Mouse (Mus musculus) hindbrain, embryonic 10.5 days (tissue): ENCODE results near the gene Crtc2. TPM values are rescaled to one million over a fixed set of nuclear protein-coding genes. Genes with fewer than 3 reads are reported as not detected.
A peak's percentile ranks its signal among the peaks of the same experiment; 100 is the strongest.
"Not testable (repeated sequence)": the region's sequence is repeated elsewhere in the genome, so short reads cannot be mapped to it uniquely, and the experiment has no call there.

Experiments used
- DNase-seq: peaks from one replicate; pipeline ENCODE4 v3.0.0-alpha.2; 2017; ENCODE audit warnings: low spot score
- H3K27ac ChIP-seq: fragments of 300-500 bp; sonication (generic); 2 replicates; pipeline ENCODE4 v1.5.1; 2016; ENCODE audit warnings: mild to moderate bottlenecking, moderate library complexity
- H3K27me3 ChIP-seq: fragments of 300-500 bp; sonication (generic); 2 replicates; pipeline ENCODE4 v1.6.1; 2016; ENCODE audit warnings: mild to moderate bottlenecking; ENCODE audit not compliant: poor library complexity, insufficient read depth, severe bottlenecking
- H3K36me3 ChIP-seq: fragments of 300-500 bp; sonication (generic); 2 replicates; pipeline ENCODE4 v1.6.1; 2016; ENCODE audit warnings: mild to moderate bottlenecking, moderate library complexity
- H3K4me1 ChIP-seq: fragments of 300-500 bp; sonication (generic); replicated peaks from 2 replicates; pipeline ENCODE4 v1.6.1; 2016; ENCODE audit warnings: mild to moderate bottlenecking
- H3K4me3 ChIP-seq: fragments of 300-500 bp; sonication (generic); 2 replicates; pipeline ENCODE4 v1.5.1; 2016; ENCODE audit warnings: mild to moderate bottlenecking, moderate library complexity
- H3K9me3 ChIP-seq: fragments of 300-500 bp; sonication (generic); 2 replicates; pipeline ENCODE4 v1.6.1; 2016; ENCODE audit warnings: mild to moderate bottlenecking, moderate library complexity
- WGBS: fragments of 180-500 bp; shearing (Covaris S2); methylation state at CpG from one replicate; pipeline ENCODE4 v1.1.7; 2016; 5-methylcytosine and 5-hydroxymethylcytosine counted together
- polyA plus RNA-seq: library from polyadenylated mRNA; unstranded; fragments of >200 nt; fragmentation: Nextera tagmentation; extraction: Ambion mirVana; gene quantifications from 2 replicates; pipeline ENCODE4 v1.2.1, GENCODE M21; 2016

The Crtc2 gene
- polyA plus RNA-seq, 1 experiment from 2014 or later, result 28.4 TPM

GRCm38 (mm10) chr3:90279216-90279615 is 25.3 kb downstream of the Crtc2 start:
- H3K4me3 ChIP-seq, result no peak overlapping the region
- peaks cover 72% of the 10 kb centered on the region for H3K36me3 ChIP-seq
- WGBS, result 92% methylated on average over 9 of the region's 9 CpGs
- DNase-seq, result no peak
- H3K4me1 ChIP-seq, result peaks cover 5% of the 10 kb centered on the region; the same call in 1 of the 2 replicates
- no peaks in the 10 kb centered on the region for H3K27me3 ChIP-seq
- H3K27ac ChIP-seq, result no peak overlapping the region
- H3K9me3 ChIP-seq, result no peaks in the 10 kb centered on the region

GRCm38 (mm10) chr3:90279743-90280142 is 25.8 kb downstream of the Crtc2 start:
- Histone ChIP-seq H3K4me3 (no peak overlapping the region), H3K27ac (no peak overlapping the region), H3K4me1 (peaks cover 5% of the 10 kb centered on the region; the same call in 1 of the 2 replicates), H3K36me3 (peaks cover 66% of the 10 kb centered on the region), H3K9me3 (no peaks in the 10 kb centered on the region), H3K27me3 (no peaks in the 10 kb centered on the region)
- DNase-seq, result no peak
- WGBS, result 96% methylated on average over 7 of the region's 7 CpGs

- WGBS, result 86% methylated on average over 9 of the region's 9 CpGs
- peaks cover 57% of the 10 kb centered on the region for H3K36me3 ChIP-seq
Measured at GRCm38 (mm10) chr3:90280708-90281107, 26.7 kb downstream of the Crtc2 start.

GRCm38 (mm10) chr3:90284150-90284549 is 30.2 kb downstream of the Crtc2 start:
- no peak overlapping the region for H3K27ac ChIP-seq
- H3K4me1 ChIP-seq, result no peaks in the 10 kb centered on the region
- peaks cover 22% of the 10 kb centered on the region for H3K36me3 ChIP-seq
- no peaks in the 10 kb centered on the region for H3K9me3 ChIP-seq
- no peak for DNase-seq
- WGBS, result 92% methylated on average over 2 of the region's 2 CpGs
- no peaks in the 10 kb centered on the region for H3K27me3 ChIP-seq
- no peak overlapping the region for H3K4me3 ChIP-seq

More at GRCm38 (mm10) chr3:90280708-90281107, 26.7 kb downstream of the Crtc2 start:
- no peak overlapping the region for H3K27ac ChIP-seq
- no peaks in the 10 kb centered on the region for H3K9me3 ChIP-seq
- no peaks in the 10 kb centered on the region for H3K27me3 ChIP-seq
- H3K4me3 ChIP-seq, result no peak overlapping the region
- H3K4me1 ChIP-seq, result peaks cover 5% of the 10 kb centered on the region; the same call in 1 of the 2 replicates
- DNase-seq, result no peak

- WGBS, result 72% methylated on average over 3 of the region's 3 CpGs
- not testable (repeated sequence) for H3K36me3 ChIP-seq, H3K4me3 ChIP-seq, H3K27me3 ChIP-seq, H3K9me3 ChIP-seq, DNase-seq, H3K4me1 ChIP-seq, H3K27ac ChIP-seq
Measured at GRCm38 (mm10) chr3:90289403-90289802, 35.4 kb downstream of the Crtc2 start.

GRCm38 (mm10) chr3:90290602-90291001 is 36.6 kb downstream of the Crtc2 start:
- Histone ChIP-seq H3K4me3 (no peak overlapping the region), H3K36me3 (peaks cover 5% of the 10 kb centered on the region; the same call in 1 of the 2 replicates), H3K4me1 (peaks cover 17% of the 10 kb centered on the region), H3K9me3 (no peaks in the 10 kb centered on the region), H3K27ac (no peak overlapping the region), H3K27me3 (no peaks in the 10 kb centered on the region)
- WGBS, result 84% methylated on average over 1 of the region's 1 CpGs
- DNase-seq, result no peak

- Histone ChIP-seq H3K4me3 (peak overlapping the region; percentile 92), H3K27me3 (no peaks in the 10 kb centered on the region), H3K9me3 (no peaks in the 10 kb centered on the region), H3K4me1 (peaks cover 17% of the 10 kb centered on the region), H3K27ac (peak overlapping the region; percentile 99), H3K36me3 (peaks cover 17% of the 10 kb centered on the region)
- no peak for DNase-seq
- 44% methylated on average over 2 of the region's 2 CpGs for WGBS
Measured at GRCm38 (mm10) chr3:90291982-90292344, 38.0 kb downstream of the Crtc2 start.

GRCm38 (mm10) chr3:90292345-90293275 is 38.6 kb downstream of the Crtc2 start, which contains the start of gene Gatad2b:
Gene Gatad2b (plus strand): TSS chr3:90293178.
- DNase-seq, result peak; percentile 99
- Histone ChIP-seq H3K36me3 (peaks cover 21% of the 10 kb centered on the region), H3K27ac (peak within 1 kb of the TSS; percentile 99), H3K4me3 (peak within 1 kb of the TSS; percentile 92), H3K27me3 (no peaks in the 10 kb centered on the region), H3K9me3 (no peaks in the 10 kb centered on the region), H3K4me1 (peaks cover 17% of the 10 kb centered on the region)
- under 1% methylated on average over 47 of the region's 47 CpGs for WGBS

GRCm38 (mm10) chr3:90293352-90294063 is 39.5 kb downstream of the Crtc2 start:
- WGBS, result under 1% methylated on average over 44 of the region's 68 CpGs
- peak overlapping the region; percentile 92 for H3K4me3 ChIP-seq

GRCm38 (mm10) chr3:90294064-90294440 is 40.1 kb downstream of the Crtc2 start:
- H3K27me3 ChIP-seq, result no peaks in the 10 kb centered on the region
- WGBS, result 2% methylated on average over 11 of the region's 11 CpGs
- H3K27ac ChIP-seq, result peak overlapping the region; percentile 99
- DNase-seq, result no peak
- H3K4me3 ChIP-seq, result peak overlapping the region; percentile 92
- H3K36me3 ChIP-seq, result peaks cover 29% of the 10 kb centered on the region
- H3K9me3 ChIP-seq, result no peaks in the 10 kb centered on the region
- H3K4me1 ChIP-seq, result peaks cover 17% of the 10 kb centered on the region

More at GRCm38 (mm10) chr3:90293352-90294063, 39.5 kb downstream of the Crtc2 start:
- no peaks in the 10 kb centered on the region for H3K27me3 ChIP-seq
- peaks cover 17% of the 10 kb centered on the region for H3K4me1 ChIP-seq
- DNase-seq, result peak; percentile 80
- H3K36me3 ChIP-seq, result peaks cover 29% of the 10 kb centered on the region
- no peaks in the 10 kb centered on the region for H3K9me3 ChIP-seq
- peak overlapping the region; percentile 99 for H3K27ac ChIP-seq

- 83% methylated on average over 2 of the region's 2 CpGs for WGBS
- no peak for DNase-seq
Measured at GRCm38 (mm10) chr3:90294651-90295050, 40.7 kb downstream of the Crtc2 start.

GRCm38 (mm10) chr3:90305801-90306200 is 51.8 kb downstream of the Crtc2 start:
- WGBS, result 81% methylated on average over 3 of the region's 3 CpGs
- Histone ChIP-seq H3K4me1 (0 out of 2 replicates have a peak, but pooled peaks cover 5% of the 10 kb centered on the region), H3K4me3 (no peak overlapping the region), H3K36me3 (peaks cover 9% of the 10 kb centered on the region; the same call in 1 of the 2 replicates), H3K27me3 (no peaks in the 10 kb centered on the region), H3K9me3 (no peaks in the 10 kb centered on the region), H3K27ac (no peak overlapping the region)
- no peak for DNase-seq

More at GRCm38 (mm10) chr3:90294651-90295050, 40.7 kb downstream of the Crtc2 start:
- no peaks in the 10 kb centered on the region for H3K27me3 ChIP-seq
- no peaks in the 10 kb centered on the region for H3K9me3 ChIP-seq
- peaks cover 29% of the 10 kb centered on the region for H3K36me3 ChIP-seq
- peak overlapping the region; percentile 92 for H3K4me3 ChIP-seq
- H3K4me1 ChIP-seq, result peaks cover 17% of the 10 kb centered on the region
- no peak overlapping the region for H3K27ac ChIP-seq
